Mouse (Mus musculus) mouse embryonic stem cell (cell line): ENCODE data around the gene Duxbl3.
"Not testable (repeated sequence)": the region's sequence is repeated elsewhere in the genome, so short reads cannot be mapped to it uniquely, and the experiment has no call there.

Experiments used
- in situ Hi-C, 2 experiments: fragments of 300-500 bp; cut with MboI; formaldehyde crosslinking; loops; 1 replicate in 1 of 2; 3 replicates in 1 of 2; pipeline ENCODE4 v1.14.3; 2019 to 2020; ENCODE audit warnings: low sequenced_read_pairs in 2 of 2, low pct_unique_long_range_greater_than_20kb in 1 of 2, mixed read lengths in 1 of 2; ENCODE audit not compliant: unreplicated experiment in 1 of 2

The Duxbl3 gene

DNA sequence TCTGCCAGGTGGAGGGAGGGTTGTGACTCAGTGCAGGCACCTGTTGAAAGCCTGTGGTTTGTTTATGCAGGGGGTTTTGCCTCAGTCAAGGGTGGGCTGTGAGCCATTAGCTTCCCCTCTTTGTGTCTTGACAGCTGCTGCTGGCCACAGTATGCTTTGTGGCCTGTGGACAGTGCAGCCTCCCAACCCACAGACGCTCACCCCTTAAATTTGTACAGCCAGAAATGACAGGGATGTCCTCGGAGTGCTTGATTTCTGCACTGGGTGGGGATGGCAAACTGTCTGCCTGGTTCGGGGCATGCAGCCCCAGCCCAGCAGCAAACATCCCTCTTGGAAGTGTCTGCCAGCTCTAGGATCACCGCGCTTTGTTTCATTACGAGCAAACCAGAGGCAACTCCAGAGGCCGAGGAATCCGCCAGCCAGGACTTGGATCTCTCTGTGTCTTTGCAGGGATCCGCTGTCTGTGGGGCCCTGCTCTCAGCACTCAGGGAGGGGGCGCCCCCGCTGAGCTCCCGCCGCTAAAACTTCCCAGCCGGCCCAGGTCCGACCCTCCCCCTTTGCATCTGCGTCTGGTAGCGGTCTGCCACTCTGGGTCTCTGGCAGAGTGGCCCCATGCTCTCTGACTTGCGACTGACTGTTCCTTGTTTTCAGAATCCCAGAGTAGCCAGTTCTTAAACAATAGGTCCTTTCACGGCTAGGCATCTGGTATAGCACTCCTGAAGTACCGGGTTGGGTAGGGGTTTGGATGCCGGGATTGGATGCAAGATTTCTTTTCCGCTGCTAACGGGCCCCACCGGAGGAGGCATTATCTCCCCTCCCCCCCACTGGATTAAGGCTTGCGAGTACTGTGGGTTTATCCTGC is at the start of gene Duxbl3:
Gene Duxbl3, plus strand, starts transcription at position 207 of the 862 bp plus-strand sequence.
- in situ Hi-C loops, result not testable (repeated sequence)

DNA sequence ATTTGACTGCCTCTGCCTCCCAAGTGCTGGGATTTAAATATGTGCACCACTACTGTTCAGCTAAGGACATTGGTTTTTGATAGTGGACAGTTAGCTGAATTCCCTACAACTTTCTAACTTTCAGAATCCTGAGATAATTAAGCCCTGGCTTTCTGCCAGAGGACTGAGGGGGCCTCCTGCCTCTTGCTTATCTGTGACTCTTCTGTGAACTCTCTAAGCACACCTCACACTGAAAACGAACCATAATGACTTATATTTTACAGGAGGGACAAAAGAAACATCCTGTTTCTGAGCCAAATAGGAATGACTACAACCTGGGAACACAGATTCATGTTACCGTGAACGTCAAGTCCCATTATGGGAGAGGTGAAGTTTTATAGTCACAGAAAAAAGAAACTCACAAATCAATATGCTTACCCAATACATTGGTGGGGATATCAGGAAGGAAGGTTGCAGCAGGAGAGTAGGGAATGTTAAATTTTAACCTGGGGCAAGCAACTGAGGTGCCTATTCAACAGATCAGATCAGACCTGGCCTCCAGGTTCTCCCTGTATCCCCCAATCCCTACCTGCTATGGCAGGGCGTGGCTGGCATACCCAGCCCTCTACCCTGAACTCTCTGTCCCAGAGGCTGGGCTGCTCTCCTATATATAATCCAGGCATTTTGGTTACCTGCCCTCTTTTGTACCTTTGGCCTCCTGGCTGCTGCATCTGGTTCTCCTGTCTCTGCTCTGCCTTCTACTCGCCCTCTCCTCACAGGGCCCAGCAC is 41.3 kb upstream of the Duxbl3 start:
- in situ Hi-C loops, result not testable (repeated sequence)

DNA sequence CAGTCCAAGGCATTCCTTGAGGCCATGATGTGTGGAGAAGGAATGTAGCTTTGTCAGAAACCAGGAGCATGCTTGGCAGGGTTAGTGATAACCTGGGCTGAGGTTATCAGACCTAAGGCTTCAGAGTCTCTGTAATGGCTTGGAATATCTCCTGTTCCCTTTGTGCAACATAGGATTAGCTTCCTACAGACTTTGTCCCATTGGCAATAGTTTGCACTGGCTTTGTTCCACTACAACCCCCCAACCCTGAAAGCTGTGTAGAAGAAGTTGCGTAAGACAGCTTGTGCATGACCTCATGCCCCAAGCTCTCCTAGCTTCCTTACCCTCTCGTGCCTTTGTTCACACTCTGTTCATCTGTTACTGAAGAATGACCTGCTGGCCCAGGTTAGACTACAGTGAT is 20.6 kb upstream of the Duxbl3 start:
- in situ Hi-C loops, result not testable (repeated sequence)

DNA sequence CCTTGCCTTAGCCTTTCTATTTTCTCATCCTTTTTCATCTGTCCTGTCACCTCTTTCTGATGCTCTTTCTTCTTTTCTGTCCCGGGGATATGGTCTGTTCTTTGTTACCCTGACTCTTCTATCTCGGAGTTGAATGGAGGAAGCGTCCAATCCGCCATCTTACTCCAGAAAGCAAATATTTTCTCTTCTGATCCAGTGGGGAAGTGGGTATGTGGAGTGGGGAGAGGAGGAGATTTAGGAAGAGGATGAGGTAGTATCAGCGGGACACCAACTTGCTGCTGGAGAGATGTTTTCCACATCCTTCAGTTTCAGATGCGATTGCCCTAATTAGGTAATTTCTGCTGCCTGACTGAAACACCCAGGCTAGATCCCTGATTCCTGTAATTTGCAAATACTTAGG is 967 bp downstream of the Duxbl3 start:
- in situ Hi-C loops, result not testable (repeated sequence)

DNA sequence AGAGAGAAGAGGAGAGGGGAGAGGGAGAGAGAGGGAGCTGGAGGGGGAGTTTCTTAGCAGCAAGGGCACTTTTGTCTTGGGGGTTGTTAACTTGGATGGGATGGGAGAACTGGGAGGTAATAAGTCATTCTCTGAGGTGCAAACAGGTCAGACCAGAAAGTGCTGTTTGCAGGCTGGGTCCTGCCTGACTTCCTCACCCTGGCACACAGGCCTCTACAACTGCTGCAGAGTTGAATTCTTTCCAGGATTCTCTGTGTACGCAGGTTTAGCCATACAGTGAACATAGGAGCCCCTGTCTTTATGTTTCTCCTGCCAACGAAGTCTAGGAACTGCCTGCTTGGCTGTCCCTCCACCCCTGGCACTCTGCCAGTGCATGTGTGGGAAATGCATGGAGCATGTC is 29.0 kb downstream of the Duxbl3 start:
- in situ Hi-C loops, result not testable (repeated sequence)

DNA sequence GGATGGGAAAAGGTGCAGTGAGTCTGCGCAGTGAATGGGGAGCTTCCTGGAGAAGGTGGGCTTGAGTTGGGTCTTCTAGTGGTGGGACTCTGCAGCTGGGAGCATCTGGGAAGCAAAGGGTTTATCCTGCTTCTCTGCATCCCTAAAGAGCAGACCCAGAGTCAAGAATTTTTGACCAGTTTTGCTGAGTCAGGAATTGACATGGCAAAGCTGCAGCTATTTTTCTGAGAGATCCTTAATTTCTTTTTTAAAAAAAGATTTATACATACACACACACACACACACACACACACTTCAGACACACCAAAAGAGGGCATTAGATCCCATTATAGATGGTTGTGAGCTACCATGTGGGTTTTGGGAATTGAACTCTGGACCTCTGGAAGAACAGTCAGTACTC is 36.1 kb downstream of the Duxbl3 start:
- in situ Hi-C loops, result no loop called here

DNA sequence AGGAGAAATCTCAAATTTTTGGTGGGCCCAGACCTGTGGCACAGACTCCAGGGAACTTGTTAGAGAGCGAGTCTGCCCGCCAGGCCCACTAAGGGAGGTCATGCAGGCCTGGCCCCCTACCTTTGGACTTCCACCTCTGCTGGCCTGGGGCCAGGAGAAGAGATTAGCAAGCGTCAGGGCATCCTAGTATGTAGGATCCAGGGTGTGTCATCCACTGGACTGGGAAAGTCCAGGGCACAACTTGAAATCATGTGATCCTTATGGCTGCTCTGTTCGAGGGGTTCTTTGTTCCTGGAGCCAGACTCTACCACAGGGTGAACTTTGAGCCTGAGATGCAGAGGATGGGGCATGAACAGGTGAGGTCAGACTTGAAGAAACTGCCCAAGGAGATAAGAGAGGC is 39.3 kb downstream of the Duxbl3 start:
- in situ Hi-C loops, result no loop called here

DNA sequence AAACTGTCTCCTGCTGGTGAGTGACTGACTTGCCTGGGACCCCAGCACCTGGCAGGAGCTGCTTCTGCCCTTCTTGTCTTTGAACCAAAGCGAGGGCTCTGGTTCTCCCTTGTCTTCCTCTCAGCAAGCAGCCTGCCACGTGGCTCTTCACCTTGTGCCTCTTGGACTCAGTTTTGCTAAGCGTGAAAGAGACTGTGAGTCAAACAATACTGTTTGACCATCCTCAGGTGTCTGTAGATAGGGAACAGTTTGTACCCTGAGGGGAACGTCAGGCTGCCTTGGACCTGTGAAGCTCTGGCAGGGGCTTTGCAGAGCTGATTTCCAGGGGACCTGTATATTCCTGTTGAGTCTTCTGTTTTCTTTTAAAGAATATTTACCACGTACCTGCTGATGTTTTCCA is 39.7 kb downstream of the Duxbl3 start:
- in situ Hi-C loops, result no loop called here

DNA sequence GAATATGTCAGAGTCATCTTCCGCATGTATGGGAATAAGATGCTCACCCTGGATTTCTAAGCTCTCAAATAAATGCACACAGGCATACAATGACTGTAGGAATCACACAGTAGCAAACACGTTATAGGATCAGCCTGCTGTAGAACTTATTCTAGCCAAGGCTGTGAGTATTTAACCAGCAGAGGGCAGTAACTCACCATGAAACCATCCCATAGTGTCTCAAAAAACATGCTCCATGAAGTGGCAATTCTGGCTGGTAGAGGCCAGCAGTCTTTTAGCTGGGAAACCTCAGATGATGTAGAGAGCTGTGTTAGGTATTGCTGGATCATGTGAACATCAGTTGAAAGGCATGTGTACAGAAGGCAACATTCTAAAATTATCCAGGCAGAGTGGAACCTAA is 45.3 kb downstream of the Duxbl3 start:
- in situ Hi-C loops, result no loop called here

DNA sequence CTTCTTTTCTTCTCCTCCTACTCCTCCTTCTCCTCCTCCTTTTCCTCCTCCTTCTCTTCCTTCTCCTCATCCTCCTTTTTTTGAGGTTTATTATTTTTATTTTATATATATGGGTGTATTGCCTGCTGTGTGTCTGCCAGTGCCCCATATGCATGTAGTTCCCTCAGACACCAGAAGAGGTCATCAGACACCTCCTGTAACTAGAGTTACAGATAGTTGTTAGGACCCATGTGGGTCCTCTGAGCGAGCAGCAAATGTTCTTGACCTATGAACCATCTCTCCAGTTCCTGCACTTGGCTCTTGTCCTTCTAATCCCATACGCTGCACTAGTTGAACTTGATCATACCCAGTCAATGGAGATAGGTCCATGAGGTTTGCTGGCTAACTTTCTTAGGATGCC is 48.3 kb downstream of the Duxbl3 start:
- in situ Hi-C loops, result no loop called here

DNA sequence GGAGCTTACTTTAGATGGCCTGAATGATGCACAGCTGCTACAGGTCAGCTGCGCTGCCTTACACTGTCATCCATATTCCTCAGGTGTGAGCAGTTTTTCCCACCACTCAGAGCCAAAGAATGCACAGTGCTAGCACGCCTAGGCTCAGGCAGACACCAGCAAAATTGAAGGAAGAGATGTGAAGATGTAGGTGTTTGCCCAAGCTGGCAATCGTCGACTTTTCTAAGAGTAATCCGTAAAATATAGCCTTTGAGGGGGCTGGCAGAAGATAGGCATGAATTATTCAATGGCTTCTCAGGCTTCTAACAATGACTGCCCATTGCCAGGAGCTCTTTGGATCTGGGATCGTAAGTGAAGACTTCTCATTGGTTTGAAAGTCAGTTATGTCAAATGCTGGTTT is 51.1 kb downstream of the Duxbl3 start:
- in situ Hi-C loops, result no loop called here

DNA sequence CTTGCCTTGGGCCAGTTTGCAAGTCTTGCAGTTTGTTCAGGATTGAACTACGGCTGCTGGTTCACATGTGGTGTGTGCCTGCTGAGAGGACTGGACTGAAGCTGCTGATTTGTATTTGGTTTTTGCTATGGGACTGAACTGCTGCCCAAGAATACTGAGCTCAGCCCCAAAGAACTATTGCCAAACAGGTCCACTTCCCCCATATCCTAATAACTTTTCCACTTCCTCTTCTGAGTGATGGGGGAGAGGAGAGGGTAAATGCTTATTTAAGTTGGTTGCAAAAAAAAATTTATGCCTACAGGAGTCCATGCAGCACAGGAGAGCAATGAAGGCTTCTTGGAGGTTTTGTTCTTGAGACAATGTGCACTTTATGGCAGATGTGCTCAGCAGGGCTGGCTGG is 51.7 kb downstream of the Duxbl3 start:
- in situ Hi-C loops, result no loop called here

DNA sequence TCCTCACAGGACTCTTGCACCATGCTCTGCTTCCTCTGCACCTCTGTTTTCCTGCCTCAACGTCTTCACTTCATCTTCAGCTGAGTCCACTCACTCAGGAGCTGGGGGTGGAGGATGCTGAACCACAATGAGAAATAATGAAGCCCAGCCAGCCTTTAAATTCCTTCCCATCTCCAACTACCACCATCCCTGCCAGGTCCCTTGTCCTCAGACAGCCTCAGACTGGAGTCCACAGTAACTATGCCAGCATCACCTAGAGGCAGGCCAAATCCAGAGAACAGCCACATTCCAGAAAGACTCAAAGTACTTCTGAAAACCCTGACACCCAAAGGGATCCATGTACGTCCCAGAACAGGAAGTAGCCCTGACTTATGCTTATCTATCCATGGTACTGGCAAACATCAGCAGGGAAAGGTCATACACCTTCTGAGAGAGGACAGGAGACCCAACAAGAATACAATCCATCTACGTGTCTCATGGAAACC is 58.5 kb downstream of the Duxbl3 start:
- in situ Hi-C loops, result no loop called here
